Mouse (Mus musculus): ENCODE results near the gene Snrpd3. TPM values are rescaled to one million over a fixed set of nuclear protein-coding genes. Genes with fewer than 3 reads are reported as not detected.
"Not testable (repeated sequence)": the region's sequence is repeated elsewhere in the genome, so short reads cannot be mapped to it uniquely, and the experiment has no call there.

Gene Snrpd3
- polyA plus RNA-seq, 1 experiment from 2014 or later, result 139 TPM

- ATAC-seq (ENCODE audit: insufficient number of reproducible peaks, low FRiP score, low TSS enrichment, low read depth), result peak; percentile 21; the same call in 1 of the 2 replicates
- Histone ChIP-seq H3K9me3 (no peaks in the 10 kb centered on the region), H3K4me3 (peak within 1 kb of the TSS; percentile 61), H3K4me2 (peak within 1 kb of the TSS; percentile 99), H3K9ac (peak within 1 kb of the TSS; percentile 55), H3K27me3 (peaks cover 30% of the 10 kb centered on the region), H3K27ac (0 out of 2 replicates have a peak within 1 kb of the TSS, but pooled peaks have one; percentile 17), H3K4me1 (peaks cover 48% of the 10 kb centered on the region), H3K36me3 (no peaks in the 10 kb centered on the region)
- under 1% methylated on average over 74 of the region's 75 CpGs for WGBS
These were observed 42.6 kb downstream of the Snrpd3 start, which contains the start of gene Lrrc75b for GRCm38 (mm10) chr10:75559676-75560548. Gene Lrrc75b, minus strand, starts transcription at chr10:75560330.

DNA sequence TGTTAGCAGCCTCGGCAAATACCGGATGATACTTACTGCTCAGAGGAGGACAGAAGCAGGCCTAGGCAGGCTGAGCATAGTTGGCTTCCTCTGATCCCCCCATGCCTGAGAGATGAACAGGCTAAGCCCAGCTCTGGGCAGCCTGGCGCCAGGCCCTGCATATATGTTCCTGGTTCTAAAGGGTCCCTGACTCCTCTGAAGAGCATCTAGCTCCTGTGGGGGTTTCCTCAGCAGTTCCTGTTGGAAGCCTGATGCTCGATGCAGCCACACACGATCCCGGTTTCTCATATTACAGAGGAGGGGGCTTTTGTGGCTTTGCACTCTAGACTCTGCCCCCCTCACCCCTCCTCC is 43.2 kb downstream of the Snrpd3 start:
- no peak for ATAC-seq (ENCODE audit: insufficient number of reproducible peaks, low FRiP score, low TSS enrichment, low read depth)
- Histone ChIP-seq H3K4me3 (peak overlapping the region; percentile 61), H3K36me3 (no peaks in the 10 kb centered on the region), H3K9me3 (no peaks in the 10 kb centered on the region), H3K4me1 (peaks cover 48% of the 10 kb centered on the region), H3K27me3 (peaks cover 30% of the 10 kb centered on the region), H3K4me2 (peak overlapping the region; percentile 99), H3K27ac (no peak overlapping the region), H3K9ac (peak overlapping the region; percentile 55; the same call in 1 of the 2 replicates)
- 9% methylated on average over 6 of the region's 6 CpGs for WGBS

DNA sequence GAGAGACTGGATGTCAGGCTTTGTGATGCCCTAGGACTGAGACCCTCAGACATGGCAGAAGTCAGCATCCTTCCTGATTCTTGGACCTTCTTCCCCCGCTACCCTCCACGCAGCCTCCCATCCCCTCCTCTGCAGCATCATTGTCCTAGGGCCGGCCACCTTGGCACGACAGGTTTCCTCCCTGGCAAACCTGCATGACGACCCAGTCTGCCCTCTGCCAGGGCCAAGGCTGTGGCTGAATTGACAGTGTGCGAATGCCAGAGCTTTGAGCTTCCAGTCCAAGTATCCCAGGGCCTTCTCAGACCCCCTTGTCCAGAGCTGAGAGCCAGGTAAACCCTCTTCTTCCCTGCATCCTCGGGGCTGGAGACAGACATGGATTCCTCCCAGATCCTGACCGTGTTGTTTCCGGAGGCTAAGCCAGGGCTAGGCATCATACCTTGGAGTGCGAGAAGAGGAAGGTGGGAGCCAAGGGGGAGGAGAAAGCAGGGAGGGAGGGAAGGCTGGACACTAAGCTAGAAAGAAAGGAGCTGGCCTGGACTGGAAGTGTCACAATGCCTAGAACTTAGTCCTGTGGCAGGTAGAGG is 43.8 kb downstream of the Snrpd3 start, which contains the start of gene Ggt1:
Ggt1 (plus strand) TSS at position 534 of the 584 bp plus-strand sequence.
- H3K9me3 ChIP-seq, result no peaks in the 10 kb centered on the region
- peak within 1 kb of the TSS; percentile 99 for H3K4me2 ChIP-seq
- no peak within 1 kb of the TSS for H3K27ac ChIP-seq
- peak within 1 kb of the TSS; percentile 61; the same call in 1 of the 2 replicates for H3K4me3 ChIP-seq
- H3K27me3 ChIP-seq, result peaks cover 30% of the 10 kb centered on the region
- H3K9ac ChIP-seq, result no peak within 1 kb of the TSS; the same call in 1 of the 2 replicates
- peaks cover 44% of the 10 kb centered on the region for H3K4me1 ChIP-seq
- WGBS, result 58% methylated on average over 10 of the region's 10 CpGs
- H3K36me3 ChIP-seq, result no peaks in the 10 kb centered on the region
- ATAC-seq (ENCODE audit: insufficient number of reproducible peaks, low FRiP score, low TSS enrichment, low read depth), result no peak

- Histone ChIP-seq H3K36me3 (no peaks in the 10 kb centered on the region), H3K27ac (no peak overlapping the region), H3K9ac (no peak overlapping the region), H3K9me3 (no peaks in the 10 kb centered on the region), H3K4me2 (no peak overlapping the region), H3K4me3 (no peak overlapping the region), H3K27me3 (peaks cover 30% of the 10 kb centered on the region), H3K4me1 (peaks cover 31% of the 10 kb centered on the region)
- ATAC-seq (ENCODE audit: insufficient number of reproducible peaks, low FRiP score, low TSS enrichment, low read depth), result no peak
- WGBS, result 84% methylated on average over 8 of the region's 8 CpGs
These were observed 45.2 kb downstream of the Snrpd3 start for GRCm38 (mm10) chr10:75562596-75562995.

- Histone ChIP-seq H3K4me3 (no peak overlapping the region), H3K36me3 (no peaks in the 10 kb centered on the region), H3K9me3 (no peaks in the 10 kb centered on the region), H3K27ac (no peak overlapping the region), H3K9ac (no peak overlapping the region), H3K27me3 (peaks cover 22% of the 10 kb centered on the region), H3K4me1 (peaks cover 14% of the 10 kb centered on the region), H3K4me2 (no peak overlapping the region)
- 76% methylated on average over 12 of the region's 12 CpGs for WGBS
- no peak for ATAC-seq (ENCODE audit: insufficient number of reproducible peaks, low FRiP score, low TSS enrichment, low read depth)
These were observed 47.4 kb downstream of the Snrpd3 start for GRCm38 (mm10) chr10:75564687-75565265.

GRCm38 (mm10) chr10:75565436-75565835 is 48.1 kb downstream of the Snrpd3 start:
- Histone ChIP-seq H3K9me3 (no peaks in the 10 kb centered on the region), H3K4me3 (no peak overlapping the region), H3K36me3 (no peaks in the 10 kb centered on the region), H3K27me3 (peaks cover 15% of the 10 kb centered on the region), H3K4me1 (peaks cover 7% of the 10 kb centered on the region), H3K9ac (no peak overlapping the region), H3K27ac (no peak overlapping the region), H3K4me2 (no peak overlapping the region)
- 49% methylated on average over 6 of the region's 6 CpGs for WGBS
- ATAC-seq (ENCODE audit: insufficient number of reproducible peaks, low FRiP score, low TSS enrichment, low read depth), result no peak

DNA sequence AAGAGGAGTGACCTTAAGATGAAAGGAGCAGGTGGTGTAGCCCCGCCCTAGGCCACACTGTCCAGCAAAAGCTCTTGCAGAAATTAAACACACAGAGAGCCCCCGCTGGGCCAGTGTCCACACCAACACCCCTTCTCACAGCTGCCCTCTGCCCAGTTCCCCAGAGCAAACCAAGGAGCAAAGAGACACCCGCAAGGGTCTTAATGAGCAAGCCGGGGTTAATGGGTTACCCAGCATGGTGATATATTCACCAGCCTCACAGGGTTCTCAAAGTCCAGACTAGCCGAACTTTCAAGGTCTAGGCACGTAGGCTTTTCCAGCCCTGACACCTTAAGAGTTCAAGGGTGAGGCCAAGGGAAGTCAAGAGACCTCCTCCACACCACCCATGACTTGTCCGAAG is 48.6 kb downstream of the Snrpd3 start:
- H3K9me3 ChIP-seq, result no peaks in the 10 kb centered on the region
- H3K36me3 ChIP-seq, result no peaks in the 10 kb centered on the region
- H3K9ac ChIP-seq, result no peak overlapping the region
- 66% methylated on average over 7 of the region's 7 CpGs for WGBS
- H3K4me2 ChIP-seq, result no peak overlapping the region
- H3K4me1 ChIP-seq, result peaks cover 2% of the 10 kb centered on the region; the same call in 1 of the 2 replicates
- H3K27me3 ChIP-seq, result peaks cover 11% of the 10 kb centered on the region
- no peak for ATAC-seq (ENCODE audit: insufficient number of reproducible peaks, low FRiP score, low TSS enrichment, low read depth)
- H3K4me3 ChIP-seq, result no peak overlapping the region
- no peak overlapping the region for H3K27ac ChIP-seq

DNA sequence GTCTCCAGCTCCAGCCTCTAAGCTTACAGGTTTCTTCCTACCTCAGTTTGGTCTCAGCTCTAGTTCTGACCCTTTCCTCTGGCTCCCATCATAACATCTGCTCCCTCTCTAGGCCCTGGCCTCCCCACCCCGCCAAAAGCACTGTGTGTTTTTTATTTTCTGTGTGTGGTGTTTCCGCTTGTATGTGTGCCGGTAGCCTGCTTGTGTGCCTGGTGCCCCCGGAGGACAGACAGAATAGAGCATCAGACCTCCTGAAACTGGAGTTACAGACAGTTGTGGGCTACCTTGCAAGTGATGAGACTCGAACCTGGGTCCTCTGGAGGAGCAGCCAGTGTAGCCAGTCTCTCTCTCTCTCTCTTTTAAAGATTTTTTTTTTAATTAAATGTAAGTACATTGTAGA is 49.0 kb downstream of the Snrpd3 start:
- H3K9ac ChIP-seq, result no peak overlapping the region
- no peaks in the 10 kb centered on the region for H3K9me3 ChIP-seq
- H3K4me2 ChIP-seq, result no peak overlapping the region
- H3K27ac ChIP-seq, result no peak overlapping the region
- peaks cover 7% of the 10 kb centered on the region for H3K27me3 ChIP-seq
- H3K4me3 ChIP-seq, result no peak overlapping the region
- peaks cover 2% of the 10 kb centered on the region; the same call in 1 of the 2 replicates for H3K4me1 ChIP-seq
- no peaks in the 10 kb centered on the region for H3K36me3 ChIP-seq
- WGBS, result 77% methylated on average over 5 of the region's 5 CpGs
- ATAC-seq (ENCODE audit: insufficient number of reproducible peaks, low FRiP score, low TSS enrichment, low read depth), result no peak

GRCm38 (mm10) chr10:75566765-75567164 is 49.4 kb downstream of the Snrpd3 start:
- not testable (repeated sequence) for H3K4me2 ChIP-seq; H3K27me3 ChIP-seq; H3K9ac ChIP-seq; H3K9me3 ChIP-seq; H3K4me1 ChIP-seq; H3K27ac ChIP-seq; H3K36me3 ChIP-seq; ATAC-seq (ENCODE audit: insufficient number of reproducible peaks, low FRiP score, low TSS enrichment, low read depth); H3K4me3 ChIP-seq
- 85% methylated on average over 2 of the region's 2 CpGs for WGBS

DNA sequence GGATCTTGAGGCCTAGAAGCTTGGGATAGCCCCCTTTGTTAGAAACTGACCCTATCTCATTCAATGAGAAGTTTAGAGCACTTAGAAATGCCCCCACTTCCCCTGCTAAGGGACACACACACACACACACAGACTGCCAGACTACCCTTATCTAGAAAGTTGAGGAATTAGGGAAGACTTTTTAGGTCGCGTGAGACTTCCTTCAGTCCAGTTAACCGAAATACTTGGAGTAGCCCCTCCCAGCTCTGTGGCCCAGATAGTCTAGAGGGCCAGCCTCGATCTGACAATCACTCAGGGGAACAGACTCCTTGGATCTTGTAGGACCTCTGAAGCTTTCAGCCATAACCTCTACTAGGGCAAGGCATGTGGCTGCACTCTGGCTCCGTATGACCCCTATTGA is 50.7 kb downstream of the Snrpd3 start:
- Histone ChIP-seq H3K27me3 (no peaks in the 10 kb centered on the region), H3K4me3 (no peak overlapping the region), H3K4me2 (no peak overlapping the region), H3K27ac (no peak overlapping the region), H3K9me3 (no peaks in the 10 kb centered on the region), H3K4me1 (peaks cover 2% of the 10 kb centered on the region; the same call in 1 of the 2 replicates), H3K9ac (no peak overlapping the region), H3K36me3 (no peaks in the 10 kb centered on the region)
- 40% methylated on average over 5 of the region's 5 CpGs for WGBS
- no peak for ATAC-seq (ENCODE audit: insufficient number of reproducible peaks, low FRiP score, low TSS enrichment, low read depth)

GRCm38 (mm10) chr10:75568441-75568840 is 51.1 kb downstream of the Snrpd3 start:
- no peak for ATAC-seq (ENCODE audit: insufficient number of reproducible peaks, low FRiP score, low TSS enrichment, low read depth)
- peaks cover 2% of the 10 kb centered on the region; the same call in 1 of the 2 replicates for H3K4me1 ChIP-seq
- H3K27ac ChIP-seq, result no peak overlapping the region
- H3K27me3 ChIP-seq, result no peaks in the 10 kb centered on the region
- H3K4me2 ChIP-seq, result no peak overlapping the region
- no peak overlapping the region for H3K4me3 ChIP-seq
- no peaks in the 10 kb centered on the region for H3K36me3 ChIP-seq
- WGBS, result 6% methylated on average over 11 of the region's 11 CpGs
- H3K9ac ChIP-seq, result no peak overlapping the region
- H3K9me3 ChIP-seq, result no peaks in the 10 kb centered on the region

- no peaks in the 10 kb centered on the region for H3K9me3 ChIP-seq
- no peaks in the 10 kb centered on the region for H3K36me3 ChIP-seq
- no peak overlapping the region for H3K4me2 ChIP-seq
- no peak for ATAC-seq (ENCODE audit: insufficient number of reproducible peaks, low FRiP score, low TSS enrichment, low read depth)
- H3K4me1 ChIP-seq, result no peaks in the 10 kb centered on the region; the same call in 1 of the 2 replicates
- no peaks in the 10 kb centered on the region for H3K27me3 ChIP-seq
- H3K27ac ChIP-seq, result no peak overlapping the region
- no peak overlapping the region for H3K4me3 ChIP-seq
- no peak overlapping the region for H3K9ac ChIP-seq
- WGBS, result 15% methylated on average over 4 of the region's 4 CpGs
These were observed 51.5 kb downstream of the Snrpd3 start for GRCm38 (mm10) chr10:75568851-75569250.

Data from limb, embryonic 15.5 days (tissue).